Mouse (Mus musculus): ENCODE results near the gene Fsd1.

The Fsd1 gene

DNA sequence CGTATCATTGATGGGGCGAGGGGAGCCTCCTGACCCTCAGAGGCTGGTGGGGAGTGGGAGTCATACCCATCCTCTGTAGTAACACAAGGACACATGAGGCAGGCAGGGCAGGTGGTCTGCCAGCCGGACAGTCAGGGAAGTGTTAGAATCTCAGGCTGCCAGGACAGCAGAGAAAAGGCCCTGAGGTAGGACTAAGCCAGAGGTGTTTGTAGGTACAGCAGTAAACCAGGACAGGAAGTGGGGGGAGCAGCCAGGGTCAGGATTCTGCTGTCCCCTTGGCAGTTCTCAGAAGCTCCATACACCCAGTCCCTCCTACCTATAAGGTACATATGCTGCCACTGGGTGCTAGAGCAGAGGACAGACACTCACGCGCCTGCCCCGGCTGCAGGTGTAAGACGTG, 24.7 kb upstream of the Fsd1 start:
- in situ Hi-C loops (cut with MboI, MseI), result loop anchor here (10.0 kb wide), 2 partner anchors 53 to 1063 kb away; no protein-coding TSS in a partner anchor

DNA sequence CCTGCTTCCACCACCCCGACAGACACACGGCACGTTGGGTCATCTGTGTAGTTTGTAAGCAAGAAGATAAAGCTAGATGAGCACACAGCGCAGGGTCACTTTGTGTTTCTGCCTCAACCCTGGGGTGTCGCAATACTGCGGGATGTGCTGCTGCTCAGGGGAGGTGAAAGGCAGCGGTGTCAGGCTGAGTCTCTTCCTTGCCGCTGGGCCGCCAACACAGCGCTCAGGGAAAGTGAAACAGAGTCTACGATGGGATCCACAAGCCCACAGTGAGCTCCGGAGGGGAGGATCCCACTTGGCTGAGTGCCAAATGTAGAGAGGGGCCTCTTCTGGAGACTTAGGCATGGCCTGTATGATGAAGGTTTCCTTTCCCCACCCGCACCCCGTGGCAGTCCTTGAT, 23.1 kb upstream of the Fsd1 start:
- in situ Hi-C loops (cut with MboI, MseI), result loop anchor here (10.0 kb wide), 2 partner anchors 52 to 1062 kb away; no protein-coding TSS in a partner anchor

DNA sequence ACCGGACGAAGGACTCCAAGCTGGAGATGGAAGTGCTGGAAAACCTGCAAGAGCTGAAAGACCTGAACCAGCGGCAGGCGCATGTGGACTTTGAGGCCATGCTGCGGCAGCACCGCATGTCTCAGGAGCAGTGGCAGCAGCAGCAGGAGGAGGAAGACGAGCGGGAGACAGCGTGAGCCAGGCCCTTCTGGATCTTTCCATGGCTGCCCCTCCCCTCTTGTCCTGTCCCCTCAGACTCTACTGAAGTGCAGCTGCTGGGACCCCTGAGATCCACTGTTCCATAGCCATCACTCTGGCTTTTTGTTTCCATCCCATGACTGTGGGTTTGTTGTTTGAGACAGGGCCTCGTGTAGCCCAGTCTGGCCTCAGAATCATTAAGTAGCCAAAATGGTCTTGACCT, 21.8 kb upstream of the Fsd1 start:
- in situ Hi-C loops (cut with MboI, MseI), result loop anchor here (10.0 kb wide), 2 partner anchors 50 to 1060 kb away; no protein-coding TSS in a partner anchor

DNA sequence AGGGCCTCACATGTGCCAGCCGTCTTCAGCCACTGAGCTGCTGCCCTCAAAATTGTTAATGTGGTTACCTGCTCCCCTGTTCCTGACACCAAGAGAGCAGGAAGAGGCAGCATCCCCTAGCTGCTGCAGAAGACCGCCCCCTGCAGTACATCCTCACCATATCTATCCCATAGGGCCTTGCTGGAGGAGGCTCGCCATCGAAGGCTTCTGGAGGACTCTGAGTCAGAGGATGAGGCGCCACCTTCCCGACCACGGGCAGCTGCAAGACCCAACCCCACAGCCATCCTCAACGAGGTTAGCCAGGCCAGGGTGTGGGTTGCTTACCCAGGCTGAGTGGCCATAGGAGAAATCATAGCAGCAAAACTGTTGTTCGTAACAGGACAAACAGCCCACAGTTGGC, 21.3 kb upstream of the Fsd1 start:
- in situ Hi-C loops (cut with MboI, MseI), result loop anchor here (10.0 kb wide), 2 partner anchors 50 to 1060 kb away; no protein-coding TSS in a partner anchor

DNA sequence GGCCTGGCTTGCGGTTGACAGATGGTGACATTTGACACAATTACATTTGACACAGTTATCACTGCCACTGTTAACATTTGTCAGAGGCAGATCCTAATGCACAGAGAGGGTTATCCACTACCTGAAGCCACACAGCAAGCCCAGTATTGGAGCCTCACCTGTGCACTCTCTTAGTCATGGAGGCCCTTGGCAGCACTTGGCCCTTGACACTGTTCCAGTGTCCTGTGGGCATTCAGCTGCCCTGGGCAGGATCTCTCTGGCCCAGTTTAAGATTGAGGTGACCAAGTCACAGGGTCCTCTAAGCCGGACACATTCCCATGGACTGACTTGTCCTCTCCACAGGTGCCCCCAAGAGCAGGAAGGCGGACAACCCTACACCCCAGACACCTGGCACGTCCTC, 19.1 kb upstream of the Fsd1 start:
- in situ Hi-C loops (cut with MboI, MseI), result loop anchor here (10.0 kb wide), 2 partner anchors 48 to 1058 kb away; no protein-coding TSS in a partner anchor

DNA sequence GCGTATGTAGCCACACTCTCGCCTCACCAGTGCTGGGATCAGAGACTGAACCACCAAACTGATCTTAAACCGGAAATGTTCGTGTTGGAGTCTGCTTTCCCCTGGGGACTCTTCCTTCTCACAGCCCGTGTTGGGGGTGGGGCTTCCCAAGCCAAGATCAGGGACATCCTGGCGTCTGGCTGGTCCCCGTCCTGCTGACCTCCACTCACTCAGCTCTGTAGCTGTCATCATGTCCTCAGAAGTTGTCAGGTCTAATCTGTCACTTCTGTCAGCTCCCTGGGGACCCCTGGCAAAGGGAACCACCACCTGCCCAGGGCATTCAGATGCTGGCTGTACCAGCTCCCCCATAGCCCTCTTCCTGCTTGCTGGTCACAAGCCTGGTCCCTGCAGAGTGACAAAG, 18.1 kb upstream of the Fsd1 start:
- in situ Hi-C loops (cut with MboI, MseI), result loop anchor here (10.0 kb wide), 2 partner anchors 47 to 1057 kb away; no protein-coding TSS in a partner anchor

DNA sequence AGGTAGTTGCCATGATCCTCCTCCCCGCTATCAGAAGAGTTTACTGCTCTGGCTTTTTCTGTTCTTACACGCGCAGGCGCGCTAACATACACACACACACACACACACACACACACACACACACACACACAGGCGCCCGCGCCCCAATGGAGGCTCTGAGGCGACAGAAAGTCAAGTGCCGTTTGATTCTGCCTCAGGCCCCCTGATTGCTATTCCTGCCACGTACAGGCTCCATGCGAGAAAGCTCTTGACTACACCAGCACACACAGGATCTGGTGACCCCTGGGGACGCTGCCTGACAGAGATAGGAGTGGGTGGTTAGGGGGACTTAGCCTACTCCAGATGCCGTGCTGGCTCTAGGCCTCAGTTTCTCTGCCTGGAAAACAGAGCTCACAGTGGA, 16.7 kb upstream of the Fsd1 start:
- in situ Hi-C loops (cut with MboI, MseI), result loop anchor here (10.0 kb wide), 2 partner anchors 45 to 1055 kb away; no protein-coding TSS in a partner anchor

DNA sequence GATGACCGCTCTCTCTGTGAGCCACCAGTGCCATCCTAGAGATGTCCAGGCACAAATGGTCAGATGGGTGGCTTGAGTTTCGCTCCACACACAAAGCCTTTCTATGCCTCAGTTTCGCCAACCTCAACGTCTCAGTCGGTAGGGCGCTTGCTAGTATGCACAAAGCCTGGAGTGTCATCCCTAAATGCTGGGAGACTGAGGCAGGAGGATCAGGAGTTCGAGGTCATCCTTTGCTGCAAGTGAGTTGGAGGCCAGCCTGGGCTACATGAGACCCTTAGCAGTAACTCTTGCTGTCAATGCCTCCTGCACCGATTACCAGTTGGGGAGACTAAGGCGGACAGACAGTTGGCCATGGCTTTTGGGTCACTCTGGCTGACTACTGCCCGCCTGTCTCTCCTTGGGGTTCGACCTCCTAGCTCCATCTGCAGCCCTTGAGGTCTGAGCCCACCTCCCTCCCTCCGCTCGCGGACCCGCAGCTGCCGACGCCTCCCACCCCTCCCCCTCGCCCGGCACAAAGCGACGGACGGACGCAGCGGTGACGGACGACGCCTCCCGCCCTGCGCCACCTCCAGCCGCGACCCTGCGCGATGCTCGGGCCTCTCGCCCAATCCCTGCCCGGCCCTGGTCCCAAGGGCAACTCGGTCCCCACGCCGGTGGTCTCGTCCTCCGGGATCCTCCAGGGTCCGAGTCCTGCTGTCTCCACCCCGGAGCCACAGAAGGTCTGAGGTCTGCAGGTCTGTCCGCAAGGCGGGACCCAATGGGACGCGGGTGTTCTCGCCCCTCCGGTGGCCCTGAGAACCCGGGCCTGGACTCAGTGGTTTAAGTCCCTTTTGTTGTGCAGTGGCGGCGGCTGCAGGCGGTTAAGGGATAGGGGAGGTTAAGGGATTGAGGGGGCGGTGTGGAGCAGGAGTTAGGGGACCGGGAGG, 16.1 kb upstream of the Fsd1 start, which contains the start of gene Shd:
Gene Shd, plus strand, starts transcription at position 502 of the 926 bp plus-strand sequence.
- in situ Hi-C loops (cut with MboI, MseI), result loop anchor here (10.0 kb wide), 3 partner anchors 45 to 1905 kb away; no protein-coding TSS in a partner anchor

DNA sequence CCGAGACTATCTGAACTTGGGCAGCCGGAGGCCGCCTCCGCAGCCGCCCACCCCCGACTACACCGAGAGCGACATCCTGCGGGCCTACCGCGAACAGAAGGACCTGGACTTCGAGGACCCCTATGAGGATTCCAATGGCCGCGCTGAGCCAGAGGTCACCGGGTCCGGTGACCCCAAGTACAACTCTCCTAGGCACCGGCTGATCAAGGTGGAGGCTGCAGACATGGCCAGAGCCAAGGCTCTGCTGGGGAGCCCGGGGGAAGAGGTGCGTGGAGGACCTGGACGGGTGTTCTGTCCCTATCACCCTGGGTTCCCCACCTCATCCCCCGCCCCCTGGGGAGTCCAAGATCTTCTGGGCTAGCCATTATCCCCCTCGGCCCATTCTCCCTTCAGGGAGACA, 14.9 kb upstream of the Fsd1 start:
- in situ Hi-C loops (cut with MboI, MseI), result loop anchor here in 1 of 2 experiments (10.0 kb wide), 1 partner anchor 1907 kb away; no protein-coding TSS in a partner anchor

DNA sequence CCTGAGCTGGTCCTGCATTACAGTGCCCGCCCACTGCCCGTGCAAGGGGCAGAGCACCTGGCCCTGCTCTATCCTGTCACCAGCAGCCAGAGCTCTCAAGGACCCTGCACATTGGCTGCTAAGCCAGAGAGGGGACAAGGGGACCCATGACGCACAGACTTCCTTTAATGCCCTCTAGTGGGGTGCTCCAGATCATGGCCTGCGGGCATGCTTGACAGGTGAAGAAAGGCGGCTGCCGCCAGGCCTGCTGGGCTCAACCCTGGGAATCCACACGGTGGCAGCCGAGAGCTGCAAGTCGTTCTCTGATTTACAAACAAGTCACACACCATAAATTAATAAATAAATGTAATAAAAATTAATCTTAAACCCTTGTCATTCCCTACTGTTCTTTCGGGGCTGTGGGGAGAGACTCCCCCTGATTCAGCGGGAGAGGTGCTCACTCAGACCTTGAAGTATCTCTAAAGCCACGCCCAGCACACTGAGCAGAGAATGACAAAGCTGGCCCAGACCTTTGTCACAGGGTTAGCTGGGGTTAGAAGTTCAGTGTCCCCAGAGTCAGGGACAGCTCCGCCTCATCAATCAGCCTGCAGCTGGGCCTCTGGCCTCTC, 9.9 kb upstream of the Fsd1 start:
- in situ Hi-C loops (cut with MboI, MseI), result loop anchor here in 1 of 2 experiments (10.0 kb wide), 1 partner anchor 1912 kb away; no protein-coding TSS in a partner anchor

DNA sequence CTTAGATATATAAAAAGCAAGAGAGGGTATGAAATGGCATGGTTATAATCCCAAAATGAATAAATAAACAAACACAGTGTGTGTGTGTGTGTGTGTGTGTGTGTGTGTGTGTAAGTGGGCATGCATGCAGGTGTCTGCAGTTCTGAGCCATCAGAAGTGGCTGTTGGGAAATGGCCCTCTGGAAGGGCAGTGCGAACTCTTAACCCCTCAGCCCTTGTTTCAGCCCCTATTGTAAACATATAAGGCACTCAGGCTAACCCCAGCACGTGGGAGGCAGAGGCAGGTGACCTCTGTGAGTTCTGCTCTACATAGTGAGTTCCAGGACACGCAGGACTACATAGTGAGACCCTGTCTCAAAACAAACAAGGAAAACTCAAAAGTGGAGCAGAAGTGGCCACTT, 9.0 kb upstream of the Fsd1 start:
- in situ Hi-C loops (cut with MboI, MseI), result loop anchor here in 1 of 2 experiments (10.0 kb wide), 1 partner anchor 1912 kb away; no protein-coding TSS in a partner anchor

DNA sequence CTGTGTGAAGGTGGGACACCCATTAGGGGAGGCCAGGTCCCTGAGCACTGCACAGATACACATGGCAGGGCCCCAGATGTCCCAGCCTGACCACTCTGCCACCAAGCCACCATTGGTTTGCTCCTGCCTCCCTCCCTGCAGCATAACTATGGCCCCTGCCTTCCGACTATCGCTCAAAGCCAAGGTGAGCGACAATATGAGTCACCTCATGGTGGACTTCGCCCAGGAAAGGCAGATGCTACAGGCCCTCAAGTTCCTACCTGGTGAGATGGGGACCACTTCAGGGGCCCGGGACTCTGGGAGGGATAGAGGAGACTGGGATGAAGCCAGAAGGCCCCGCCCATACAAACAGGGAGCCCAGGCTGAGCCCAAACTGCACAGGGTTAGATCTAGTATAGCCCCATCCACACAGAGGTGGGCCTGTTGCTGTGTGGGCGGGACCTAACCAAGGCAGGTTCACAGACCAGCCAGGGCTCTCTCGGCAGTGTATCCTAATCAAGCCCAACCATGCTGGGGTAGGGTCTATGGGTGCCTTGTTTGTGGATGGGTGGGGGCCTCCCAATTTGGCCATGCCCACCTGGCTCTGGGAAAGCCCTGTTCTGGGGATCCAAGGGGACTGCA, 4.1 kb downstream of the Fsd1 start:
- in situ Hi-C loops (cut with MboI, MseI), result loop anchor here in 1 of 2 experiments (10.0 kb wide), 1 partner anchor 1564 kb away; no protein-coding TSS in a partner anchor

DNA sequence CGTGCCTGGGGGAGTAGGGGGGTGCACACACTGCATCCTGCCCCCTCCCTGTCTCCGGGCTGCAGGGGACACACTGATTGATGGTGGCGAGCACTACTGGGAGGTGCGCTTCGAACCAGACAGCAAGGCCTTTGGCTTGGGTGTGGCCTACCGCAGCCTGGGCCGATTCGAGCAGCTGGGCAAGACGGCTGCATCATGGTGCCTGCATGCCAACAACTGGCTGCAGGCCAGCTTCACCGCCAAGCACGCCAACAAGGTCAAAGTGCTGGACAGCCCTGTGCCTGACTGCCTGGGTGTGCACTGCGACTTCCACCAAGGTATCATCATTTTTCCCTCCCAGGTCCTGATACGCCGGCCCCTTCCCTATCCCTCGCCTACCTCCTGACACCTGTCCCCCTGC, 9.7 kb downstream of the Fsd1 start:
- in situ Hi-C loops (cut with MboI, MseI), result loop anchor here in 1 of 2 experiments (10.0 kb wide), 1 partner anchor 1559 kb away; no protein-coding TSS in a partner anchor

DNA sequence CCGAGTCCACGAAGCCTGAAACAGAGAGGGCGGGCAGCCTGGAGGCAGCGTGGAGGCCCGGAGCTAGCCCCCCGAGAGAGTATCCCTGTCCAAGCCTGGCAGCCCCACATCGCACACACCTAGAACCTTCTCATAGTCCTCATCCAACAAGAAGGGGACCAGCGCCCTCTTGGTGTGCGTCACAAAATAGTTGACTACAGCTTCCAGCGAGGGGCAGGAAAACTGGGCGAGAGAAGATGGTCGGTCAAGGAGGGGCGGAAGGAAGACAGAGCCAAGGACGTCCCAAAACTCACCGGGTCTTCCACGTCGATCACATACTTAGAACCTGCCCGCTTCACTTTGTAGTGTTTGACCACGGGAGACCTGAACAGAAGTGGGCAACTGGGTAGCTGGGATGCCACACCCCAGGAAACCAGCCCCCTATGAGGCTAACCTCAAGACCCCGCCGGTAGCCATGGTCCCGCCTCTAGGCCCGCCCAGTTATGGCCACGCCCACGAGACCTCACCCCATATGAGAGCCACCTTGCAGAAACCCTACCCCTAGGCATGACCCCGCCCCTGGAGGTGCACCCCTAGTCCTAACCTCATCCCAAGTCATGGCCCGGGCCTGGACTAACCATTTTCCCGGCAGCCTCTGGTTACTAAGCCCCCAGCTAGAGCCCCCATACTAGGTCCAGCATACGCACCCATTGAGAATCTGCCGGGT, 13.6 kb downstream of the Fsd1 start:
- in situ Hi-C loops (cut with MboI, MseI), result loop anchor here in 1 of 2 experiments (10.0 kb wide), 1 partner anchor 1555 kb away; no protein-coding TSS in a partner anchor

DNA sequence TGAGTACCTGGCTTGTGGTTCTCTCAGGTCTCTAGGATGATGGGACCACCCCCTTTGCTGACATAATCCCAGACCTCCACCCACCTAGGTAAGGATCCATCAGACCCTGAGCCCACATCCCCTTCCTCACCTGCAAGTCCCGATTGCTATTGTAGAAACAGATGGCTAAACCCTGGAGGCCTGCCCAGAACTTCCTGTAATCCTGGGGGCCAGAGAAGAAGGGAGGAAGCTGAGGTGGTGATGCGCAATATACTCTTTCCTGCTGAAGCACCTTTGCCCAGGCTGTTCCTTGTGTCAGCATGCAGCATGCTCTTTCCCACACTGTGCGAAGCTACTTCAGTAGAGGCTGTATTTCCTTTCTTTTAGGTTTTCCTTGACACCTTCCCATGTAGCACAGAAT, 16.7 kb downstream of the Fsd1 start:
- in situ Hi-C loops (cut with MboI, MseI), result no loop called here

DNA sequence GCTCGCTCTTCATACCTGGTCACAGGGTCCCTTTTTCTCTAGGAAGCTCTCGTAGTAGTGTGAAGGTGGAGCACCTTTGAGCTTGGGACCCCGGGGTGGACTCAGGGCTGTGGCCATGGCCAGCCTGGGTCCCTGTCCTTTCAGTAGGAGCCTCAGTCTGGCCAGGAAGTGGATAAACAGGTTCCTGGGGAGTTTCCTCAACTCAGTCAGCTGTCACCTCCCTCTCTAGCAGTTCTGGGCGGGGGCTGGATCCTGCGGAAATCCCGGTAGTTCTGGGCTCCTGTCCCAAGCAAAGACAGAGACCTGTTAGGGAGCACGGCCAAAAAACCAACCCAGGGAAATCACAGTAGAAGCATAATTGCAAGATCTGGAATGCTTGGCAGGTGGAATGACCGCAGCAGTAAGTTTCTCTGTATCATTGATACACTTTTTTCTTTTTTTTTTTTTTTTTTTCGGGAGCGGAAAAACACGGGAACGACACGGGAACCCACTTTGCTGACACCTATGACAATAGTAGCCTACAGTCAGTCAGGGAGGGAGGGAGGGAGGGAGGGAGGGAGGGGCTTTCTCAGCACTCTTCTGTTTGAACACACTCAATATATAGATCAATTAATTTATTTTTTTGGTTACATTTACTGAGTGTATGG, 19.2 kb downstream of the Fsd1 start, which contains the start of the genes Stap2 and Mpnd:
Gene Stap2, minus strand, starts transcription at position 170 of the 647 bp plus-strand sequence.
Gene Mpnd, plus strand, starts transcription at position 297 of the 647 bp plus-strand sequence.
- in situ Hi-C loops (cut with MboI, MseI), result loop anchor here (5.0 kb wide), 2 partner anchors 1387 to 1863 kb away; no protein-coding TSS in a partner anchor

DNA sequence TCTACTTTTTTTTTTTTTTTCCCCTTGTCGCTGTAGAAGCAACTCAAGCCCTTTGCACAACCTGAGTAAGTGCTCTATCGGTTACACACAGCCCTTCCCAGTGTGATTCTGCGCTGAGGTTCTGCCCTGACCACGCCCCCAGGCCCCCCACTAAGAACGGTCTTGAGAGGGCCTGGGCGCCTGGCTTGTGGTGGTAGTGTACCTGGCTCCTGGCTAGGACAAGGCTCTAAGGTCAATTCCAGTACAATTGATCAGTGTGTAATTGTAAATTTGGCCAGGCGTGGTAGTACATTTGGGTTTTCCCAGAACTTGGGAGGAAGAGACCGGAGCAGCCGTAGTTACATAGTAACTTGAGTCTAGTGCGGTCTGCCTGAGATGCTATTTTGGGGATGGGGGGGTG, 20.6 kb downstream of the Fsd1 start:
- in situ Hi-C loops (cut with MboI, MseI), result loop anchor here (5.0 kb wide), 2 partner anchors 1385 to 1865 kb away; no protein-coding TSS in a partner anchor

DNA sequence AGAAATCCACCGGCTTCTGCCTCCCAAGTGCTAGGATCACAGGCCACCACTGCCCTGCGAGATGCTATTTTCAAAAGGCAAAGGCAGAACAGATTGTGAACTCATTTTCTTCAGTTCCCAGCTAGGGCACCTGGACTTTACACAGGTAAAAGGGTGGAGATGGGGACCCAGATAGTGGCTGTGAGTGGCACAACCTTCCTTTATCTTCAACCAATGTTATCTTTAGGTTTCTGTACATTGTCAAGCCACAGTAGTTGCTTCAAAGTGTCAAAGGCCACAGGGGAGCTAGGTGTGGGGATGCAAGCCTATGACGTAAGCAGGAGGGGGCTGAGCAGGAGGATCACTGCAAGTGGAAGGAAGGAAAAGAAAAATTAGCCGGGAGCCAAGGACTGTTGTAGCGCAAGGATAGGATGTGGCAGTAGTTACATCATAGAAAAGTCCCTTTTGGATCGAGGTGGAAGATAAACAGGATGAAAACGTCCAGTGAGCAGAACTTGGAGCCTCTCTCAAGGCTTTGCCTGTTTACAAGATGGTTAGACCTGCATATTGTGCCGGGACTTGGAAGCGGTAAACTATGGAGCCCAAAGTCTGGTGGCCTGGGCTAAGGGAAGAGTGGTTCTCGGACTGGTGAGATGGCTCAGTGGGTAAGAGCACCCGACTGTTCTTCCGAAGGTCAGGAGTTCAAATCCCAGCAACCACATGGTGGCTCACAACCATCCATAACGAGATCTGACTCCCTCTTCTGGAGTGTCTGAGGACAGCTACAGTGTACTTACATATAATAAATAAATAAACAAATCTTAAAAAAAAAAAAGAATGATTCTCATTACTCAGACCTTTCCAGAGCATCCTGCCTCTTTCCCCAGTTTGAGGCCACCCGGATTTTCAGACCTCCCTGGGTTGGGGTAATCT, 21.4 kb downstream of the Fsd1 start:
- in situ Hi-C loops (cut with MboI, MseI), result loop anchor here (5.0 kb wide), 2 partner anchors 1385 to 1865 kb away; no protein-coding TSS in a partner anchor
